Mouse (Mus musculus) heart, postnatal 36 days (tissue): ENCODE measurements around the gene Nup85. TPM values are rescaled to one million over a fixed set of nuclear protein-coding genes. Genes with fewer than 3 reads are reported as not detected.

Source experiments
- DNase-seq, 2 experiments: peaks; one replicate each; pipeline ENCODE4 v3.0.0; 2021 to 2022
- intact Hi-C: fragments of 180-260 bp; cut with DNase I; formaldehyde crosslinking; loops from one replicate; pipeline ENCODE4 v1.15.1; 2025
- total RNA-seq, 2 experiments: library from RNA; stranded (reverse); gene quantifications; 2 replicates each; pipeline ENCODE4 v1.2.3; 2021

Gene Nup85
- total RNA-seq, 2 experiments from 2014 or later: 23.5 to 23.8 TPM

GRCm38 (mm10) chr11:115579080-115579479, 14.8 kb downstream of the Nup85 start:
- intact Hi-C loops: no loop called here
- DNase-seq: no peak

GRCm38 (mm10) chr11:115582913-115583606, 18.8 kb downstream of the Nup85 start:
- intact Hi-C loops: no loop called here
- DNase-seq: no peak

- DNase-seq: no peak
- intact Hi-C loops: no loop called here
Measured at GRCm38 (mm10) chr11:115584376-115585073, 20.3 kb downstream of the Nup85 start.

DNA sequence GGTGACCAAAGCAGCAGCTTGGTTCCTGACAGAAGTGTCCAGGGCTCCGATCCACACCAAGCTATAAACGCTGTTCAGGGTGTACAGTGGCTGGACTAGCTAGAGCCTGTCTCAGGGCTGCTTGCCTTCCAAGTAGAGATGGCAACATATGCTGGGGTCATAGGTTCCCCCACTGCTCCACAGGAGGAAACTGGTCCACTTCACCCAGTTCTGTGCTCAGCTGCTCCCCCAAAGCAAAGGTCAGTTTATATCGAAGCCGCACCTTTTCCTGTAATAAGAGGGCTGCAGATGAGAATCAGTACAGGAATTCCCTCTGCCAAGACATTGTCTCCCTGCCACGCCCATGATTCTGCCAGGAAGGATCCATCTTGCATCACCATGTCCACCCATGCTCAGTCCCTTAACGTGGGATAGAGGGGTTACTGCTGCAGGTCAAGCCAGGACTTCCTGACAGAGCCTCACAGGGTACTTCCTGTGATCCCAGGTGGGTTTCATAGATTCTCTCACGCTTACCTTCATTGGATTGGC, 21.4 kb downstream of the Nup85 start:
- DNase-seq: no peak
- intact Hi-C loops: no loop called here

GRCm38 (mm10) chr11:115586403-115586802, 22.2 kb downstream of the Nup85 start:
- no peak for DNase-seq
- intact Hi-C loops: no loop called here

DNA sequence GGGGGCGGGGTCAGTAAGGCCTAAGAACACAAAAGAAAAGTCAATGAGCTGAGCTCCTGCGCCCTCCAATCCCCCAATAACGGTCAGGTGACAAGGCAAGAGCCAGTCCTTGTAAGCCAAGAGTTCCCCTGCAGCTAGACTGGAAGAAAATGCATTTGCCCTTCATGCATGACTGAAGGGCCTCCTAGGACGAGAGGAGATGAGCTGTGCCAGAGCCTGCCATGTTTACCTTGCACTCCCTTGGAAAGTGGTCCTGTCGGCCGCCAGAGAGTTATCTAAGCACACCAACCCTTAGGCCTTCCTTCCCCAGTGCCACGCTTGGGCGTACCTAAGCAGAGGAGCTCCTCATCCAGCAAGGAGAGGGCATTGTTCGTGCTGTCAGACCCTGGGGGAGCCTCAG, 23.8 kb downstream of the Nup85 start:
- intact Hi-C loops: no loop called here
- DNase-seq: no peak

DNA sequence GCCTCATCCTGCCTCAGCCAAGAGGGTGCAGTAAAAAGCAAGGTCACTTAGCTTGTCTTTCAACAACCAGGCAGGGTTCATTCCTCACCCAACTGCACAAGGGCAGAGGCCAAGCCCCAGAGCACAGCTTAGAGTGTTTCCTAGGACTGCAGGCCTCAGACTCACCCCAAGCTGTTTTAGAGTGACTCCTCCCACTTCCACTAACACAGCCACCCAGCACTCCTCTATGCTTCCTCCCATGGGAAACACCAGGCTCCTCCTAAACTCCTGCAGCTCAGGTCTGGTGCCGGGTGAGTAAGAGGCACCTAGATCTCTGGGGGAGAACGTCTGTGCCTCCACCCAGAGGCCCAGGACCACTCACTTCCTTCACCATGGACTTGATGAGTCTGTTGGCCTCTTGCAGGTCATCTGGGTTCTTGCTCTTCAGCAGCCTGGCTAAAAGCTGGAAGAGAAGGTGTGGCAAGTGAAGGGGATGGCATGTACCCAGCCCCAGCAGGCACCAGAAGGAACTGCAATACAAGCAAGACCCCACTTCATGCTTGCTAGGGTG, 26.4 kb downstream of the Nup85 start:
- intact Hi-C loops: no loop called here
- no peak for DNase-seq

DNA sequence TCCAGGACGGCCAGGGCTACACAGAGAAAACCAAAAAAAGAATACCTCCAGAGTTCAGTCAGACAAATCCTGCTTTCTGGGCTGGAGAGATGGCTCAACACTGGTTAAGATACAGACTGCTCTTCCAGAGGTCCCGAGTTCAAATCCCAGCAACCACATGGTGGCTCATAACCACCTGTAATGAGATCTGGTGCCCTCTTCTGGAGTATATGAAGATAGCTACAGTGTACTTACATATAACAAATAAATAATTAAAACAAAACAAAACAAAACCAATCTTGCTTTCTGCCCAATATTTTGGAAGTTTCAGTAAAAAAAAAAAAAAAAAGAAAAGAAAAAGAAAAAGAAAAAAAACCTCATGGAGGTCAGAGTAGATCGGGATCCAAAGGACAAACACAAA, 31.0 kb downstream of the Nup85 start:
- DNase-seq: no peak
- intact Hi-C loops: no loop called here

DNA sequence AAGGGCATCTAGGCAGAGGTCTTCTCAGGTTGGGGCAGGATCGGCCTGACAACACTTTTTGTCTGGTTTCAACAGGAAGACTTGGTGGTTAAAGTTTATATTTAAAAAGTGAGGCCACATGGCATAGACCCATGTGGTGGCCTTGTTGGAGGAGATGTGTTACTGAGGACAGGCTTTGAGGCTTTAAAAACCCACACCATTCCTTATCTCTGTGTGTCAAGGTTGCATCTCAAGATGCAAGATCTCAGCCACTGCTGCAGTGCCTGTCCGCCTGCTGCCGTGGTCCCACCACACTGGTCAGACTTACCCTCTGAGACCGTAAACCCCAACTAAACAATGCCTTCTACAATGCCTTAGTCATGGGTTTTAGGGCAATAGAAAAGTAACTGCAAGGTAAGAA, 34.1 kb downstream of the Nup85 start:
- DNase-seq: no peak
- intact Hi-C loops: no loop called here

DNA sequence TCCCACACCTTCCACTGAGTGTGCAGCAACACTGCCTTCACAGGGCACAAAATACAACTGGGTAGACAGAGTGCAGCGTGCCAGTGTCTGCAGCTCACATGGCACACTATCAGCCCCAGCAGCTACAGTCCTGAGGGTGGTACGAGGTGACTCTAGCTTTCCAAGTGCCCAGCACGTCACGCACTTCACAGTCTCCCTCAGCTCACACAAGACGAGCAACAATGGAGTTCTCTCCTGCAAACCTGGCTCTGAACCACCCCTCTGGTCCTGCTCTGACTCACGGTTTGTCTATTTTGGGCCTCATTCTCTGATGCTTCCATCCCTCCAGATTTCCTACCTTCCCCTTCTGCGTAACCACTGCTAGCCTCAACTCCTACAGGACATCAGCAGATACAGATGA, 35.5 kb downstream of the Nup85 start:
- intact Hi-C loops: loop anchor here (5.0 kb wide), 1 partner anchor 112 kb away; no protein-coding TSS in a partner anchor
- no peak for DNase-seq

DNA sequence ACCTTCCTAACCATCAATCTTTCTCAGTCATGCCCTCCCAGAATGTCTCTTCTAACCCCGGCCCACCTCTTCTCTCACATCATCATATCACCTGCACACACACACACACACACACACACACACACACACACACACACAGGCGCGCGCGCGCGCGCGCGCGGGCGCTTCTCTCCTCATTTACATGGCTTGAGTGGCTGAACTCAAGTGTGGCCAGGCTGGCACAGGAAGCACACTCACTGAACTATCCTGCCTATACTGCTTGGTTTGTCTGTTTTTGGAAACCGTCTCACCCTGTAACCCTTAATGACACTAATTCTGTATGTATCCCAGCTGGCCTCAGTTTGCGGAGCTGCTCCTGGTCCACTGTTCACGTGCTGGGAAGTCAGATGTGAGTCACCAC, 36.5 kb downstream of the Nup85 start:
- intact Hi-C loops: loop anchor here (5.0 kb wide), 1 partner anchor 113 kb away; no protein-coding TSS in a partner anchor
- no peak for DNase-seq

DNA sequence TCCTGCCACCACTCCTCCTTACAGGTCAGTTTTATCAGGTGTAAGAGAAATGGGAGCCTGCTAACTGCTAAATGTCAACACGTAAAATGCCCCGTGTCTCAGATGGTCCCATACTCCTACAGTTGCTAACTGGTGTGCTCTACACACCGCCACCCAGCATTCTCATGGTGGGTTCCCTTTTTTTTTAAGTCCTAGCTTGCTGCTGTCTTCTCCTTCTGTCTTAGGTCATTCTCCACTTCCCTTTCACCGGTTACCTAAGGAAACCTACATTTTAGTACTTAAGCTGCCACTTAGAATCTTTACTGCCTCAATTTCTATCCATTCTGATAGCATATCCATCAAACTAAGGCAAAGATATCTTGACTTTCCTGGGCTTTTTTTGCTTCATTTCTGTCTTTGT, 36.9 kb downstream of the Nup85 start:
- intact Hi-C loops: loop anchor here (5.0 kb wide), 1 partner anchor 114 kb away; no protein-coding TSS in a partner anchor
- DNase-seq: no peak

DNA sequence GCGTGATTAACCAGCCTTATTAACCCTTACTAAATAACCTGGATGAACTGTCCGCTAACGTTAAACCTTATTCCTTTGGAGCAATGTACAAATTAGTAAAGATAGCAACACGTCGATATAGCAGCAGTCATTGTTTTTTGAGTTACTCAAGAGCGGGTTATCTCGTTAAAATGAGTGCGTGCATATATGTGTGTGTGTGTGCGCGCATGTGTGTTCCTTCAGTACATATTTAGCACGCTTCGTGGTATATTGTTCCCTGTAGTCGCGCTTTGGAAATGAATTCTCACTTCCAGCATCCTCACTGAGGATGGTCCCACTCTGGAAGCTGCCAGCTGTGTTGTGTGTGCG, 38.9 kb downstream of the Nup85 start:
- DNase-seq: no peak
- intact Hi-C loops: loop anchor here (5.0 kb wide), 1 partner anchor 116 kb away; no protein-coding TSS in a partner anchor

GRCm38 (mm10) chr11:115603476-115604303, 39.5 kb downstream of the Nup85 start, which contains the start of the genes Mrps7 and Gga3:
Gene Mrps7 (plus strand): TSS chr11:115603925.
Gene Gga3 (minus strand): TSS chr11:115604051.
- intact Hi-C loops: loop anchor here (5.0 kb wide), 1 partner anchor 116 kb away; no protein-coding TSS in a partner anchor
- peak; percentile 95 for DNase-seq

GRCm38 (mm10) chr11:115604304-115604696, 40.1 kb downstream of the Nup85 start:
- DNase-seq: no peak

GRCm38 (mm10) chr11:115606733-115607132, 42.5 kb downstream of the Nup85 start:
- no peak for DNase-seq
- intact Hi-C loops: no loop called here

More at GRCm38 (mm10) chr11:115604304-115604696, 40.1 kb downstream of the Nup85 start:
- intact Hi-C loops: loop anchor here (5.0 kb wide), 1 partner anchor 117 kb away; no protein-coding TSS in a partner anchor

- intact Hi-C loops: no loop called here
Measured at GRCm38 (mm10) chr11:115608421-115609399, 44.5 kb downstream of the Nup85 start.

GRCm38 (mm10) chr11:115609576-115609975, 45.3 kb downstream of the Nup85 start:
- DNase-seq: no peak
- intact Hi-C loops: no loop called here

More at GRCm38 (mm10) chr11:115608421-115609399, 44.5 kb downstream of the Nup85 start:
- no peak for DNase-seq

DNA sequence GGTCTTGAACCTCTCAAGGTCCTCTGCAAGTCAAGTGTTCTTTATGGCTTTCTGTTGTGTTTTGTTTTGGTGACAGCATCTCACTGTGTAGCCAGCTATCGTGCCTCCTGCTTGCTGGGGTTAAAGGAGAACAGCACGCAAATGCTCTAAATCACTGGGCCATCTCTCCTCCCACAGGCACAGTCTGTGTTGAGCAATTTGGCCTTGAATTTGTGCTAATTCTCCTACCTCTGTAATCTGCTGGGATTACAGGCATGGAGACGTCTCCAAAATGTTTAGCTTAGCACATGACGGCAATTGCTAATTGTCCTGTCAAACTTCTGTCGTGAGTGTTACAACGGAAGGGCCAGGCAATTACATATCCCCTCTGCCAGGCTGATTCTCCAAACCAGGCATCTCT, 46.9 kb downstream of the Nup85 start:
- no peak for DNase-seq
- intact Hi-C loops: loop anchor here (5.0 kb wide), 1 partner anchor 129 kb away; no protein-coding TSS in a partner anchor
